23 mouse cellular contexts compared by ENCODE assay signal in genomic region chr7:34748501-34748900, GRCm38 (mm10).
DNase-seq lines count a peak whose midpoint lies in the region; ATAC-seq and TF ChIP-seq lines count a peak whose summit lies in the region.
"Had no signal": no experiment of that assay in that cellular context is flagged by ENCODE, and none has a peak within 500 bp of the region (broad histone marks: within the 10 kb centered on the region; RNA-seq: fewer than 3 reads in every experiment).

No protein-coding gene starts in this region.

- H3K27me3 ChIP-seq in intestine, postnatal 0 days (replicated peaks; ENCODE audit: control insufficient read depth, insufficient read depth, low read length): no peaks in the 10 kb centered on the region
- H3K27me3 ChIP-seq in intestine, embryonic 16.5 days (replicated peaks; ENCODE audit: control insufficient read depth, insufficient read depth, low read length): no peaks in the 10 kb centered on the region
- no peaks in the 10 kb centered on the region for H3K27me3 ChIP-seq in CH12.LX (replicated peaks)
- H3K27me3 ChIP-seq: embryonic facial prominence, embryonic 12.5 days; forebrain, embryonic 12.5 days had no signal

- intact Hi-C loops in gastrocnemius, postnatal 36 days (cut with DNase I): no loop called here

- TF ChIP-seq EP300 in CH12.LX (IDR thresholded peaks at IDR 0.05; ENCODE audit: low read length): peak; percentile 13; the same call in 1 of the 2 replicates

- TF ChIP-seq RAD21 in CH12.LX (IDR thresholded peaks at IDR 0.05; ENCODE audit: low read depth, low read length): no peak

- no peaks in the 10 kb centered on the region for H3K79me2 ChIP-seq in CH12.LX (replicated peaks; ENCODE audit: control insufficient read depth, extremely low read depth, insufficient read depth, poor library complexity, severe bottlenecking)

- H3K9ac ChIP-seq in intestine, postnatal 0 days (ENCODE audit: low read depth, low read length): no peak overlapping the region
- H3K9ac ChIP-seq in intestine, embryonic 16.5 days (ENCODE audit: low read depth, low read length): no peak overlapping the region
- no peak overlapping the region for H3K9ac ChIP-seq in CH12.LX (ENCODE audit: insufficient read depth, low read depth)
- H3K9ac ChIP-seq: embryonic facial prominence, embryonic 12.5 days; embryonic facial prominence, embryonic 15.5 days; forebrain, embryonic 12.5 days; hindbrain, embryonic 13.5 days had no signal

- no peak for TF ChIP-seq POLR2A in CH12.LX (IDR thresholded peaks at IDR 0.05; ENCODE audit: low read depth, low read length)

- H3K4me3 ChIP-seq in intestine, postnatal 0 days (ENCODE audit: low read depth, low read length): no peak overlapping the region
- H3K4me3 ChIP-seq in intestine, embryonic 16.5 days (ENCODE audit: low read length): no peak overlapping the region
- H3K4me3 ChIP-seq in CH12.LX (replicated peaks in 1 of 3; ENCODE audit: low read depth in 2 of 3, low read length in 2 of 3, poor library complexity in 1 of 3): no peak overlapping the region
- H3K4me3 ChIP-seq: embryonic facial prominence, embryonic 12.5 days; embryonic facial prominence, embryonic 15.5 days; forebrain, embryonic 12.5 days; hindbrain, embryonic 10.5 days; hindbrain, embryonic 13.5 days had no signal

- peak; percentile 66 for DNase-seq in thymus, postnatal 0 days (ENCODE audit: low spot score)
- DNase-seq in thymus, adult 18-20 months: no peak
- peak; percentile 62 for DNase-seq in CH12.LX (ENCODE audit: extremely low read depth)
- peak; percentile 27 for DNase-seq in R1 (ENCODE audit: low read depth, low spot score)
- DNase-seq in gastrocnemius, postnatal 36 days: no peak
- DNase-seq: adrenal gland, postnatal 14 days; B cell, adult 2 months; cerebellum, adult 11 months; cerebellum, adult 2 months; cerebellum, adult 9-11 months; cerebellum, postnatal 25 days; gastrocnemius, postnatal 10 days; heart, adult 11 months had no signal

- H3K4me2 ChIP-seq in intestine, postnatal 0 days (replicated peaks; ENCODE audit: low read depth): no peak overlapping the region
- H3K4me2 ChIP-seq in intestine, embryonic 16.5 days (ENCODE audit: low read depth, low read length): no peak overlapping the region
- H3K4me2 ChIP-seq in CH12.LX (ENCODE audit: insufficient read depth, low read depth, poor library complexity, severe bottlenecking): no peak overlapping the region
- H3K4me2 ChIP-seq: embryonic facial prominence, embryonic 12.5 days; embryonic facial prominence, embryonic 15.5 days; forebrain, embryonic 12.5 days; heart, embryonic 11.5 days; hindbrain, embryonic 13.5 days had no signal

- no peaks in the 10 kb centered on the region for H3K36me3 ChIP-seq in intestine, postnatal 0 days (ENCODE audit: control insufficient read depth, insufficient read depth)
- H3K36me3 ChIP-seq in intestine, embryonic 16.5 days (ENCODE audit: control insufficient read depth, insufficient read depth, low read length): no peaks in the 10 kb centered on the region
- H3K36me3 ChIP-seq in CH12.LX (replicated peaks in 1 of 2; ENCODE audit: control insufficient read depth in 1 of 2, insufficient read depth in 1 of 2, low read length in 1 of 2): no peaks in the 10 kb centered on the region
- H3K36me3 ChIP-seq: embryonic facial prominence, embryonic 12.5 days; embryonic facial prominence, embryonic 15.5 days; forebrain, embryonic 12.5 days; hindbrain, embryonic 10.5 days; hindbrain, embryonic 13.5 days had no signal

- TF ChIP-seq CTCF in intestine, postnatal 0 days (IDR thresholded peaks at IDR 0.05; ENCODE audit: low read depth): peak; percentile 3; the same call in 1 of the 2 replicates
- peak in 1 of 2 experiments; percentile 7; a peak in 1 of 4 replicates for TF ChIP-seq CTCF in CH12.LX (conservative IDR thresholded peaks at IDR 0.05 in 1 of 2, IDR thresholded peaks at IDR 0.05 in 1 of 2; ENCODE audit: low read depth in 2 of 2, low read length in 2 of 2)

- no peaks in the 10 kb centered on the region for H3K4me1 ChIP-seq in intestine, postnatal 0 days (replicated peaks; ENCODE audit: control insufficient read depth, insufficient read depth, low read length)
- peaks cover 15% of the 10 kb centered on the region for H3K4me1 ChIP-seq in intestine, embryonic 16.5 days (ENCODE audit: control insufficient read depth, insufficient read depth, low read length)
- peaks cover 19 to 49% of the 10 kb centered on the region in 2 experiments for H3K4me1 ChIP-seq in CH12.LX (ENCODE audit: control insufficient read depth in 1 of 2, insufficient read depth in 2 of 2)
- H3K4me1 ChIP-seq: embryonic facial prominence, embryonic 15.5 days had no signal

- dilution Hi-C loops in CH12.LX (cut with MboI; ENCODE audit: extremely low pct_ligation_motif_present, extremely low pct_unique_long_range_greater_than_20kb, low sequenced_read_pairs): no loop called here

- no peaks in the 10 kb centered on the region for H3K9me3 ChIP-seq in intestine, postnatal 0 days (ENCODE audit: control insufficient read depth)
- H3K9me3 ChIP-seq in intestine, embryonic 16.5 days (ENCODE audit: control insufficient read depth, low read length): no peaks in the 10 kb centered on the region
- H3K9me3 ChIP-seq in CH12.LX (replicated peaks; ENCODE audit: low read length): peaks cover 3% of the 10 kb centered on the region
- H3K9me3 ChIP-seq: embryonic facial prominence, embryonic 12.5 days; embryonic facial prominence, embryonic 15.5 days; forebrain, embryonic 12.5 days; hindbrain, embryonic 10.5 days; hindbrain, embryonic 13.5 days had no signal

- in situ Hi-C loops in CH12.LX (cut with MboI; ENCODE audit: low pct_ligation_motif_present, low pct_unique_long_range_greater_than_20kb, low sequenced_read_pairs): no loop called here

- ATAC-seq in intestine, postnatal 0 days: no peak
- no peak for ATAC-seq in intestine, embryonic 16.5 days
- ATAC-seq: forebrain, embryonic 16.5 days; hindbrain, embryonic 16.5 days had no signal

- WGBS in intestine, postnatal 0 days: 64% methylated on average over 4 of the region's 4 CpGs
- WGBS in intestine, embryonic 16.5 days: 56% methylated on average over 4 of the region's 4 CpGs

- H3K27ac ChIP-seq in intestine, postnatal 0 days (ENCODE audit: low read depth, low read length): no peak overlapping the region
- H3K27ac ChIP-seq in intestine, embryonic 16.5 days (ENCODE audit: low read length): no peak overlapping the region
- no peak overlapping the region for H3K27ac ChIP-seq in CH12.LX (ENCODE audit: insufficient read depth, low read depth)
- H3K27ac ChIP-seq: embryonic facial prominence, embryonic 12.5 days; embryonic facial prominence, embryonic 15.5 days; forebrain, embryonic 12.5 days; hindbrain, embryonic 10.5 days; hindbrain, embryonic 13.5 days had no signal

TF ChIP-seq in CH12.LX, 34 proteins besides CTCF, POLR2A, EP300 and RAD21:
- TF ChIP-seq SMC3 (IDR thresholded peaks at IDR 0.05; ENCODE audit: low read depth, low read length) (no peak), ETS1 (conservative IDR thresholded peaks at IDR 0.05; ENCODE audit: low read depth, low read length) (peak; percentile 43), ZMIZ1 (IDR thresholded peaks at IDR 0.05; ENCODE audit: low read depth, low read length) (no peak), RCOR1 (conservative IDR thresholded peaks at IDR 0.05; ENCODE audit: low read depth, low read length) (no peak), BHLHE40 (IDR thresholded peaks at IDR 0.05; ENCODE audit: low read depth, low read length) (peak; percentile 69), JUND (conservative IDR thresholded peaks at IDR 0.05; ENCODE audit: low read depth, low read length) (no peak), USF2 (conservative IDR thresholded peaks at IDR 0.05; ENCODE audit: low read depth, low read length) (no peak), ZNF384 (IDR thresholded peaks at IDR 0.05; ENCODE audit: low read depth, low read length) (no peak), HCFC1 (IDR thresholded peaks at IDR 0.05; ENCODE audit: low read depth, low read length) (no peak), CHD2 (IDR thresholded peaks at IDR 0.05; ENCODE audit: low read length) (no peak), TCF12 (IDR thresholded peaks at IDR 0.05; ENCODE audit: low read depth, low read length) (peak; percentile 58; the same call in 1 of the 2 replicates), PAX5 (IDR thresholded peaks at IDR 0.05; ENCODE audit: low read length) (no peak), MXI1 (IDR thresholded peaks at IDR 0.05; ENCODE audit: low read depth, low read length) (no peak)
TF ChIP-seq in CH12.LX: peak in this region for 3.

Comparison
In these comparisons a context has a peak if more than half of its experiments do, and no peak if none do; other contexts are left out.
1. DNase-seq: peak in thymus, postnatal 0 days (single experiment), CH12.LX (single experiment) and R1 (single experiment); none in thymus, adult 18-20 months (0 of 2) and gastrocnemius, postnatal 36 days (0 of 2).